Mouse (Mus musculus) hindbrain, embryonic 11.5 days (tissue): ENCODE measurements around the gene Cnot1. TPM values are rescaled to one million over a fixed set of nuclear protein-coding genes. Genes with fewer than 3 reads are reported as not detected.

Source experiments
- ATAC-seq: fragments of 200-750 bp; cut with Nextera tagmentation; 2 replicates; pipeline ENCODE4 v1.8.0; 2017; ENCODE audit warnings: mild to moderate bottlenecking, moderate TSS enrichment, moderate library complexity; ENCODE audit not compliant: low FRiP score
- DNase-seq: peaks from one replicate; pipeline ENCODE4 v3.0.0-alpha.2; 2015; ENCODE audit warnings: low spot score
- H3K27ac ChIP-seq: fragments of 300-500 bp; sonication (generic); 2 replicates; pipeline ENCODE4 v1.5.1; 2014; ENCODE audit warnings: mild to moderate bottlenecking, low read depth, low read length
- H3K27me3 ChIP-seq: fragments of 300-500 bp; sonication (generic); 2 replicates; pipeline ENCODE4 v1.6.1; 2014; ENCODE audit warnings: mild to moderate bottlenecking, low read length, moderate library complexity, mixed read lengths; ENCODE audit not compliant: control insufficient read depth, insufficient read depth
- H3K36me3 ChIP-seq: fragments of 300-500 bp; sonication (generic); 2 replicates; pipeline ENCODE4 v1.6.1; 2014; ENCODE audit warnings: mild to moderate bottlenecking, low read length, moderate library complexity, mixed read lengths; ENCODE audit not compliant: control insufficient read depth, insufficient read depth
- H3K4me1 ChIP-seq: fragments of 300-500 bp; sonication (generic); replicated peaks from 2 replicates; pipeline ENCODE4 v1.6.1; 2014; ENCODE audit warnings: low read length, mixed read lengths; ENCODE audit not compliant: control insufficient read depth, insufficient read depth
- H3K4me2 ChIP-seq: fragments of 300-500 bp; sonication (generic); replicated peaks from 2 replicates; pipeline ENCODE4 v1.6.1; 2014; ENCODE audit warnings: mild to moderate bottlenecking, low read depth, low read length
- H3K4me3 ChIP-seq: fragments of 300-500 bp; sonication (generic); 2 replicates; pipeline ENCODE4 v1.5.1; 2014; ENCODE audit warnings: low read depth, low read length
- H3K9ac ChIP-seq: fragments of 300-500 bp; sonication (generic); 2 replicates; pipeline ENCODE4 v1.6.1; 2014; ENCODE audit warnings: low read depth, low read length
- H3K9me3 ChIP-seq: fragments of 300-500 bp; sonication (generic); 2 replicates; pipeline ENCODE4 v1.6.1; 2016; ENCODE audit warnings: low read length; ENCODE audit not compliant: control insufficient read depth
- WGBS: fragments of 180-500 bp; shearing (Covaris S2); extraction: QIAGEN DNeasy Blood & Tissue Kit; methylation state at CpG from one replicate; pipeline ENCODE4 v1.1.7; 2014; 5-methylcytosine and 5-hydroxymethylcytosine counted together
- polyA plus RNA-seq: library from polyadenylated mRNA; unstranded; fragments of >200 nt; fragmentation: Nextera tagmentation; extraction: Ambion mirVana; gene quantifications from 2 replicates; pipeline ENCODE4 v1.2.1, GENCODE M21; 2014

Cnot1 gene
- polyA plus RNA-seq, 1 experiment from 2014 or later, result 88.2 TPM

DNA sequence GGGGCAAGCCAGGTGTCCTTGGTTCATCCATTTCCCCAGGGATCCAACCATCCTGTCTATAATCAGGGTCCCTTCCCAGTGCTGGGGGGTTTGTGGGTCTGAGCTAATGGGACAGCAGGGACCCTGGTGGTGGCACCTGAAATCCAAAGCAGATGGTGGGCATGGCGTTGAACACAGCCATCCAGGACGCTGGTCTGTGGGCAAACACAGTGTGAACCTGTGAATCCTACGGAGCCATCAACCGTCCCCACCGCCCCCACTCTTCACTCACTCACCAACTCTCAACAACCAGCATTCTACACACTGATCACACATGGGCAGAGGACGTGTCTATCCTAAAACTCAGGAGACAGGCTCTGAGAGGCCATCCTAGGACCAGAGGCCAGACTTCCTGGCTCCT lies 36.7 kb upstream of the Cnot1 start:
- Histone ChIP-seq H3K27me3 (no peaks in the 10 kb centered on the region), H3K36me3 (0 out of 2 replicates have a peak, but pooled peaks cover 2% of the 10 kb centered on the region), H3K4me1 (no peaks in the 10 kb centered on the region), H3K4me3 (no peak overlapping the region), H3K4me2 (no peak overlapping the region), H3K9ac (no peak overlapping the region), H3K27ac (no peak overlapping the region), H3K9me3 (no peaks in the 10 kb centered on the region)
- DNase-seq (no peak), ATAC-seq (no peak)
- WGBS, result 94% methylated on average over 6 of the region's 6 CpGs

DNA sequence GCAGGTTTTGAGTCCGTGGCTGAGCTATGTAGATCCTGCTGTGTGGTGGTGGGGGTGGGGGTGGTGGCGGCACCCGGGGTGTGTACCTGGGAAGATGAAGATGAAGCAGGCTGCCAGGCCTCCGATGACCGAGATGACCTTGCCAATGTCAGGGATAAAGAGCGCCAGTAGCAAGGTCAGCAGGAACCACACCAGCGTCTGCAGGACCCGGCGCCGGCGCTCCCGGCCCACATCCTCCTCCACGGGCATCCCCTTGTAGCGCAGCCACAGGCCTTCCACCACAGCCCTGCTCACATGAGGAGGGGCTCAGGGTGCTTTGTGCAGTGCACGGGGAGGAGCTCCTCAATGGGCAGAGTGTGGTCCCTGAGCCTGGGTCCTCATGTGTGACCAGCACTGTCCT lies 34.2 kb upstream of the Cnot1 start:
- Histone ChIP-seq H3K4me1 (no peaks in the 10 kb centered on the region), H3K9me3 (no peaks in the 10 kb centered on the region), H3K4me3 (no peak overlapping the region), H3K9ac (no peak overlapping the region), H3K27me3 (no peaks in the 10 kb centered on the region), H3K27ac (no peak overlapping the region), H3K4me2 (no peak overlapping the region), H3K36me3 (0 out of 2 replicates have a peak, but pooled peaks cover 3% of the 10 kb centered on the region)
- DNase-seq, result no peak
- ATAC-seq, result no peak
- WGBS, result 87% methylated on average over 15 of the region's 15 CpGs

DNA sequence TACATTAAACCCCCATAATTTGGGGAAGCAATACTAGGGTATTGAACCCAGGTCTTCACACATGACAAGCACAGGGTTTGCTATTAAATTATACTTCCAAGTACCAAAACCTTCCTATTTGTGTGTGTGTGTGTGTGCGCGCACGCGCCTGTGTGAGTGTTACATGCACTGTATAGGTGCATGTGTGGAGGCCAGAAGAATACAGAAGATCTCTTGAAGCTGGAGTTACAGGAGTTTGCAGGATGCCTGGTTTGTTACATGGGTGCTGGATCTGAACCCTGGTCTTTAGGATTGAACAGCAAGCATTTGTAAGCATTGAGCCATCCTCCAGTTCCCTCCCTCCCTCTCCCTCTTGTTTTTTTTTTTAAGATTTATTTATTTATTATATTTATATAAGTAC lies 32.0 kb upstream of the Cnot1 start:
- Histone ChIP-seq H3K27ac (no peak overlapping the region), H3K36me3 (0 out of 2 replicates have a peak, but pooled peaks cover 3% of the 10 kb centered on the region), H3K4me1 (no peaks in the 10 kb centered on the region), H3K4me3 (no peak overlapping the region), H3K9ac (no peak overlapping the region), H3K9me3 (no peaks in the 10 kb centered on the region), H3K27me3 (no peaks in the 10 kb centered on the region), H3K4me2 (no peak overlapping the region)
- 99% methylated on average over 4 of the region's 4 CpGs for WGBS
- no peak for ATAC-seq
- no peak for DNase-seq

DNA sequence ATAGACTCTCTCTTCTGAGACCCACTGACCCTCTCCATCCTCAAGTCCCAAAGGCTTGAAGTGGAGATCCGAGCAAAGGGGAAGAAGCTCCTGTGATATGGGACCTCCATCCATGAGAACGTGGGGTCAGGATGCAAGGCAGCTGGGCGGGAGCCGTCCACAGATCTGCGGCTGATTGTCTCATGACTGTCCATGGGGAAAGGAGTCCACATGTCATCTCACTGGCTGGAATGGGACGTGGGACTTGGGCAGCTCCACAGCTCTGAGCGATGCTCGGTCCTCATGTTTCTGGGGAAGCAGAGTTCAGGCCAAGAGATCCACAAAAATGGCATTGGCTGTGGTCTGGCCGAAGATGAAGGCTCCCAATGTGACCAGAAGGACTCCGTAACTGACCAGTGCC lies 30.0 kb upstream of the Cnot1 start:
- Histone ChIP-seq H3K4me1 (0 out of 2 replicates have a peak, but pooled peaks cover 2% of the 10 kb centered on the region), H3K27ac (no peak overlapping the region), H3K4me2 (no peak overlapping the region), H3K9ac (no peak overlapping the region), H3K36me3 (0 out of 2 replicates have a peak, but pooled peaks cover 3% of the 10 kb centered on the region), H3K27me3 (no peaks in the 10 kb centered on the region), H3K9me3 (no peaks in the 10 kb centered on the region), H3K4me3 (no peak overlapping the region)
- 94% methylated on average over 10 of the region's 10 CpGs for WGBS
- DNase-seq (no peak), ATAC-seq (no peak)

DNA sequence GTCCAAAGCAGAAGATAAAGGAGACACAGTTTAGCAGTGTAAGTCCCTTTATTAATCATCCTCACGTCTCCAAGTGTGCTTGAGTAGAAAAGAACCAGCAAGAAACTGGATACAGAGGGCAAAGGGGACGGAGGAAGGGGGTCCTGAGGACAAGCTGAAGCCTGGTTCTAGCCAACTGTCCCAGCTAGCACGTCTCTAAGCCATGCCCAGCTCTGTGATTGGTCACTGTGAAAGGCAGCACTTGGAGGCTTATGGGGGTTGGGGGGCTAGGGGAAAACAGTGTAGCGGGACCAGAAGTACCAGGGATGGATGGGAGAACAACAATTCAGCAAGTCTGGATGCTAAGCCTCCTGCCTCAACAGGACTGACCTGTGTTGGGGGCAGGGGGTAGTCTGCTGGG lies 28.6 kb upstream of the Cnot1 start:
- no peaks in the 10 kb centered on the region for H3K27me3 ChIP-seq

DNA sequence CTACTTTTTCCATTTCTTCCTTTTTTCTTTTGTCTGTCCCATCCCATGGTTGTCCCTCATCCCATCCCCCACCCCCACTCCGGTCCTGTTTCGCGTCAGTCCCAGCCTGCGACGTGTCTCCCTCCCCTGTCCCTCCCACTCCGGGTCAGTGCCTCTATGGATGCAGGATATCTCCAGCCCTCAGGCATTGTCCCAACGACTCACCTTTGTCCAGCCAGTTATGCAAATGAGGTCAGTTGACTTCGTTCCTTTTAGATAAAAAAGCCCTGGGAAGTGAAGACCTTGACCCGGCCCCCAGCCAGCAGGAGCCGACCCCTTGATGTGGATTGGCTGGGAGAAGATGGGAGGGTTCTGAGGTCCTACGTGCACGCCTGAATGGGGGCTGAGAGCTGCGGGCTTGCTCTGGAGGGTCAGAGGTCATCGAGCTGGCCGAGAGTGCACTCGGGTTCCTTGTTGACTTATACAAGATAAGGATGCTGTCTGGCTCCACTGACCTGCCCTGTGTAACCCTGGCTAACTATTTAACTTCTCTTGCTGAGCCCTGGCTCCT lies 26.2 kb upstream of the Cnot1 start:
- DNase-seq (peak; percentile 50), ATAC-seq (peak; percentile 77)
- 0 out of 2 replicates have a peak, but pooled peaks cover 2% of the 10 kb centered on the region for H3K4me1 ChIP-seq
- 0 out of 2 replicates have a peak, but pooled peaks cover 3% of the 10 kb centered on the region for H3K36me3 ChIP-seq
- H3K4me3 ChIP-seq, result peak overlapping the region; percentile 10
- no peaks in the 10 kb centered on the region for H3K27me3 ChIP-seq
- peak overlapping the region; percentile 30 for H3K4me2 ChIP-seq
- under 1% methylated on average over 16 of the region's 16 CpGs for WGBS
- H3K9ac ChIP-seq, result peak overlapping the region; percentile 1; the same call in 1 of the 2 replicates
- no peaks in the 10 kb centered on the region for H3K9me3 ChIP-seq
- H3K27ac ChIP-seq, result no peak overlapping the region

More for the DNA sequence above, 28.6 kb upstream of the Cnot1 start:
- Histone ChIP-seq H3K4me1 (0 out of 2 replicates have a peak, but pooled peaks cover 2% of the 10 kb centered on the region), H3K4me2 (no peak overlapping the region), H3K27ac (no peak overlapping the region), H3K36me3 (0 out of 2 replicates have a peak, but pooled peaks cover 3% of the 10 kb centered on the region), H3K4me3 (no peak overlapping the region), H3K9me3 (no peaks in the 10 kb centered on the region), H3K9ac (no peak overlapping the region)
- ATAC-seq (no peak), DNase-seq (no peak)
- WGBS, result 71% methylated on average over 4 of the region's 4 CpGs

DNA sequence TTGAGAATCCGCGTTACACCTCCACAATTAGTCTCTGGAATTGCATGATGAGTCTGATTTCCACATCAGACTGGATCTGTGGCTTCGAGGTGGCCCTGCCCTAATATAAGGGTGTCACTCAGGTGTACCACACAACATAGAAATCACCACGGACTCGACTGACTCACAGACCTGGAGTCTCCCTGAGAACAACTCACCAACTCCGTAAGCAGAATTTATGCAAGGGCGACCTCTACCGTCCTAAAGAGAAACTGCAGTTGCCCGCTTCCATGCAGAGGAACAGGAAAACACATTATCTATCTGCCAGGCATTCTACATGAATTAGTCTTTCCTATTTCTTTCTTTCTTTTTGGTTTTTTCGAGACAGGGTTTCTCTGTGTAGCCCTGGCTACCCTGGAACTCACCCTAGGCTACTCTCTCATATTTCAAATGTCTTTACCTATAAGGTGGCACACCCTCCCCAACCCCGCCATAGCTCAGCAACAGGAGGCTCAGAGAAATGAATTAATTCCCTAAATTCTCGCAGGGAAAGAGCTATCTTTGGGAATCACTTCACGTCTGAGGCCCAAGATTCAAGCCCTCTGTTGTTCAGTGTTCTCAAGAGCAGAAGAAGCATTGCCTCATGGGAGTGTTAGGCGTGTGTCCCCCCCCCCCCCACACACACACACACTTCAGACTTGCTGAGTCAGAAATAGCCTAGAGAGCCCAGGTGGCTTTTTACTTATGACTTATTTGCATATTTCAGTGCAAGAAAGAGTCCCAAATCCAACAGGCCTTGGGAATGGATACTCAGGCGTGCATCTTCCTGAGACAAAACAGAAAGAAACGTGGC lies 25.6 kb upstream of the Cnot1 start:
- H3K27ac ChIP-seq, result no peak overlapping the region
- ATAC-seq (peak; percentile 63), DNase-seq (peak; percentile 94)
- peak overlapping the region; percentile 1; the same call in 1 of the 2 replicates for H3K9ac ChIP-seq
- peak overlapping the region; percentile 30 for H3K4me2 ChIP-seq
- H3K36me3 ChIP-seq, result 0 out of 2 replicates have a peak, but pooled peaks cover 3% of the 10 kb centered on the region
- H3K4me1 ChIP-seq, result 0 out of 2 replicates have a peak, but pooled peaks cover 2% of the 10 kb centered on the region
- H3K27me3 ChIP-seq, result no peaks in the 10 kb centered on the region
- H3K9me3 ChIP-seq, result no peaks in the 10 kb centered on the region
- H3K4me3 ChIP-seq, result peak overlapping the region; percentile 10
- 15% methylated on average over 16 of the region's 16 CpGs for WGBS

DNA sequence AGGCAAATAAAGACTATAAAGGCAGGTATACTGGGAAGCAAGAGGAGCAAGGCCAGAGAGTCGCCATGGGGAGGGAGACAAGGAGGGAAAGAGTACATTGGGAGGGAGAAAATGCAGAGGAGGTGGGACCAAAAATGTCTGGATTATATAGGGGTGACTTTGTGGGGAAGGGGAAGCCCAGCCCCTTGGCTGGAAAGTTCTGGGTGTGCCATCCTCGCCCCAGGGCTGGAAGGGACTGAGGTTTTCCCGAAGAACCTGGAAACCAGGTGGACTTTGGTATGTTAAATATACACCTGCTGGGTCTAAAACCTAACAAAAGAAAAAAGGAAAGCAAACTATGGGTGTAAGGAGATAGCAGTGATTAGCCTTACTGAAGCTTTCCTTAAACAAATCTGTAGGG lies 22.9 kb upstream of the Cnot1 start:
- DNase-seq (no peak), ATAC-seq (no peak)
- H3K27me3 ChIP-seq, result no peaks in the 10 kb centered on the region
- H3K9ac ChIP-seq, result no peak overlapping the region
- no peak overlapping the region for H3K27ac ChIP-seq
- WGBS, result 81% methylated on average over 3 of the region's 3 CpGs
- no peak overlapping the region for H3K4me3 ChIP-seq
- no peak overlapping the region for H3K4me2 ChIP-seq
- no peaks in the 10 kb centered on the region for H3K36me3 ChIP-seq
- H3K4me1 ChIP-seq, result 0 out of 2 replicates have a peak, but pooled peaks cover 2% of the 10 kb centered on the region
- no peaks in the 10 kb centered on the region for H3K9me3 ChIP-seq
